Mouse (Mus musculus): ENCODE measurements around the gene Cd82.

Gene Cd82

DNA sequence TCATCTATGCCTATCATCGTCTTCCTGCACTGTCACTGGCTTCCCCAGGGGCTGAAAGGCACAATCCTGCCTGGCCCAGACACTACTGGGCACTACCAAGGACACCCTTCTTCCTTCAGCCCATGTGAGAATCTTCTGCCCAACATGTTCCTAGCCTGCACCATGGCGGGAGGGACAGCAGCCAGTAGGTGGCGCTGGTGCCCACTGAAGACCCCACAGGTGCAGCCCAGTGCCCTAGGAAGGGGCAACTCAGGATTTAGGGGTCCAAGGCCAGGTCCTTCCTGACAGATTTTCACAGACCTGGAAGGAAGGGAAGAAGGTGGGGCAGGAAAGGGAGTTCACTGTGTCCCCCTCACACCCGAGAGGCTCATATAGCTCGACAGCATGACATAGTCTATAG lies 47.7 kb downstream of the Cd82 start:
- DNase-seq (ENCODE audit: extremely low spot score): peak; percentile 66

DNA sequence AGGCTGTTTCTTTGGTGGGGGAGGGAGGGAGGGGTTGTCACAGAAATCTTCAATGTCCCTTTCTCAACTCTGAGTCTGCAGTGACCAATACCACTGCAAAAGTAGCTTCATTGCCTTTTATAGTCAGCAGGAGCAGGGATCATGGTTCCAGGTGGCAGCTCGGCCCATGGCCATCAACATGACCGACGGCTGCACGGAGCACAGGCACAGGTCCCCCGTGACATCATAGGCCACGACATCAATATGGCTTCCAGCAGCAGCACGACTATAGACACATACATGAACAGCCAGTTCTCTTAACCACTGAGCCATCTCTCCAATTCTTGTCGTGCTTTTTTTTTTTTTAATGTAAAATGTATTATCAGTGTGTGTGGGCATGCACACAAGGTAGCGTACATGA lies 48.8 kb downstream of the Cd82 start:
- DNase-seq (ENCODE audit: extremely low spot score): no peak

DNA sequence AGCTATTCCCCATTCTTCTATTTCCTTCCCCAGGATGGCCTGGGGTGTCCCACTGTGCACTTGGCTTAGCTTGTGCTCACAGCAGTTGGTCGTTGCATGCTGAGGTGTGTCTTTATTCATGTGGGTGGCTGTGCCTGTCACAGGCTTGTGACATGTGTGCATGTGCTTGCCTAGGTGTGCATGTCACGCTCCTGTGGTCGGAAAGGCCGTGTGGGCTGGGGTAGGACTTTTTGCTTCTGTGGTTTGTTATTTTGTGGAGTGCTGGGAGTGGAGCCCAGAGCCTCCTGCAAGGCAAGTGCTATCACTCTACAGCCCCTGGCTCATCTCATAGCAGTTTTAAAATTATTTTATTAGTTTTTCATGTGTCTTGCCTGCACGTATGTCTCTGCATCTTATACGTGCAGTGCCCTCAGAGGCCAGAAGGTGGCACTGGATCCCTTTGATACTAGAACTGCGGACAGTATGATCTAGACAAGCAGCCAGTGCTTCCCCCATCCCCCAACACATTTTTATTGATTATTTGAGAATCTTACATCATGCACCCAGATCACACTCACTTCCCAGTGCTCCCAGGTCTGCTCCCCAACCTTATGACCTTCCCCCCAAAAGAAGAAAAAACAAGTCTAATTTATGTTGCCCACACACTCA lies 49.4 kb downstream of the Cd82 start:
- peak; percentile 66 for DNase-seq (ENCODE audit: extremely low spot score)

DNA sequence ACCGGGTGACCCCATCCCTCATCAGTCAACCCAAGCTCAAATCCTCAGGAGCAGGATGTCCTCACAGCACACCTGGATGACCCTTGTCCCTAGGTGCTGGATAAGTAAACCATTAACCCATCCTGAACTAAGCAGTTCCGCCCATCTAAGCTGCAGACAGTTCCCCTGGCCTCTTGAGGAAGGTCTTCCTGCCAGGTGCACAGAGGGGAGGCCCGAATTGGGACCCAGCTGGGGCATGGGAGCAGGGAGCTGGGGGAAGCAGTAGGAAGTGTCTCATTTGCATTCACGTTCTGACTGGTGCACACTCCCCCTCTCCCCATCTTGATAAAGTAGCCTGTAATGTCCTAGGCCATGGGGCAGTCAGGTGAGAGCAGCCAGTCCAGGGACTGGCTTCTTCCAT lies 50.8 kb downstream of the Cd82 start:
- no peak for DNase-seq (ENCODE audit: extremely low spot score)

DNA sequence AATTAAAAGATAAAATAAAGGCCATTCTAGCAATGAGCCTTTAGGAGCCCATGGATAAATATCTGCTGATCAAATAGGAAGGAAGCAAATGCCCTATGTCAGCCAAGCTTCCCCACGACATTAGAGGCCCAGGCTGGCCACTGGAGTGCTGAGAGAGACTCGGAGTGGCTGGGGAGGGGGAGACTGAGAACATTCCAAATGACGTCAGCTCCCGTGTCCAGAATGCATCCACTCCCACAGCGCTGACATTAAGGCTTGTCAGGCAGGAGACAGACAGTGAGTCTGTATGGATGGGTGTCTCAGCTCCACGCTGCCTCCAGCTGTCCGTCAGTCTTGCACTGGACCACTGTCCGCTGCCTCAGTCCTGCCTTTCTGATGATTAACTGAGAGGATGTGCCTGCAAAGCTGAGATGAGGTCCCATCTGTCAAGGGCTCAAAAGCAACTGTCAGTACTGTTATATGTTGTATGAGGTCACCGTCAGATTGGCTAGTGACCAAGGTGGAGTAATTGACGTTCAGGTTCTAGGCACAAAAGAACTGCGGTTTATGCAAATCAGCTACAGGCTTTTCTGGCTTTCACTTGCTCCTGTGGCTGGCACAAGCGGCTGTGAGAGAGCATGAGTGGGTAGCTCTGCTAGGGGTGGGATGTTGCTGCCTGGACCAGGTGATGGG lies 51.9 kb downstream of the Cd82 start:
- DNase-seq (ENCODE audit: extremely low spot score): no peak

DNA sequence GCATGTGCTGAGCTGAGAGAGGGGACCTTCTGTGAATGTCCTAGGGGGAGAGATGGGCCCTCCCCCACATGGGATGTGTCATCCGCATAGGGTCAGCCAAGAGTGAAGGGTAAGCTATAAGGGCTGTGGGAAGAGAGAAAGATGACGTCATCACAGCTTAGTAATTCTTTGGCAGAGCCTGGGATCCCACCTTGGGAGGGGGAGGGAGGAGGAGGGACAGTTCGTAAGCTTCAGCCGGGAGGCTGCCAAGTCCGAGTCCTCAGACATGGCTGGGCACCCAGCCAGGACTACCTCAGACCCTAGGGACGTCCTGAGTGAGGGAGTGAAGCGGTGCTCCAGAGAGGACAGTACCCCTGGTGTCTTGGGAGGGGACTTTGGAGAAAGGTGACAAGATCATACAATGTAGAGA lies 57.9 kb downstream of the Cd82 start:
- no peak for DNase-seq (ENCODE audit: extremely low spot score)

DNA sequence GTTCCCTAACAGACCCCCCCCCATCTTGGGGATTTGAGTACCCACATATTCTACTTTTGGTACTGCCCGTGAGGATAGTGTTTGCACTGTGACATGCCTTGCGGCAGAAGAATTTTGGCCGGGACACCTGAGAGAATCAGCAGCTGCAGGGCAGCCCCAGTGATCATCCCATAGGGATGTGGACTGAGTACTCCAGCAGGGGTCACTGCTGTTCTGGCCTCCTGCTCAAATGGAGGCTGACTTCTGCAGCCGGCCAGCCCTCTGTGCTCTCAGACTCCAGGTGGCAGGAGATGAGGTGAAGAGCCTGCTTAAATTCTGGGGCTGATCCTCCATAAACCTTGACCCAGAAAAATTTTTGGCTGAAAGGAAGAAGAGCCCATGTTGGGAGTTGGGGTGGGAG lies 58.8 kb downstream of the Cd82 start:
- peak; percentile 28 for DNase-seq (ENCODE audit: extremely low spot score)

DNA sequence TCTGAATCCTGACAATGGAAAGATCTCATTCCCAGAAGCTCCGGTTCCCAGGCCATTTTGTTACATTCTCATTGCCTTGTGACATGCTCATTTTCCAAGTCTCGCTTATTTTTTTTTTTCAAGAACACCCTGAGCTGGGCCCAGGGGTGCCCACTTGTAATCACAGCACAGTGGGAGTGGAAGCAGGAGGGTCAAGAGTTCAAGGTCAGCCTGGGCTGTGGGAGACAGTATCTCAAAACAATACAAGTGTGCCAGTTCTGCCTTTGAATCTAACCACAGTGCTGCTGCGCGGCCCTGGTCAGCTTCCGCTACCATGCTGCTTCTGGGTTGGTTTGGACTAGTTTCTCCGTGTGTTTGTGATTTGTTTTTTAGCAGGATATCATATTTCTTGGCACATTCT lies 59.7 kb downstream of the Cd82 start:
- DNase-seq (ENCODE audit: extremely low spot score): no peak

DNA sequence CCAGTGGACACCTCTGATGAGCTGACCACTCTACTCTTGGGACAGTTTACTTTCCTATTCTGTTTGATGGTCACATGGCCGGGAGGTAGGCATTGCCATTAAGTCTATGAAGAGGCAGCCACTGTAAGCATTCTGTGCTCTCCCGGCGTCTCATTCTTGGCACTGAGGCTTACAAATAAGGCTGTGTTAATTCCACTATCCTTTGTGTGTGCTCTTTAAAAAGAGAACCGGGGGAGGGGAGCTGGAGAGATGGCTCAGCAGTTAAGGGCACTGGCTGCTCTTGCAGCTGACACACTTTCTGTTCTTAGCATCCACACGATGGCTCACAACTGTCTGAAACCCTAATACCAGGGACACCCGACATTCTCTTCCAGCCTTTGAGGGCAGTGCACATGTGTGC lies 71.7 kb downstream of the Cd82 start:
- DNase-seq (ENCODE audit: extremely low spot score): no peak

DNA sequence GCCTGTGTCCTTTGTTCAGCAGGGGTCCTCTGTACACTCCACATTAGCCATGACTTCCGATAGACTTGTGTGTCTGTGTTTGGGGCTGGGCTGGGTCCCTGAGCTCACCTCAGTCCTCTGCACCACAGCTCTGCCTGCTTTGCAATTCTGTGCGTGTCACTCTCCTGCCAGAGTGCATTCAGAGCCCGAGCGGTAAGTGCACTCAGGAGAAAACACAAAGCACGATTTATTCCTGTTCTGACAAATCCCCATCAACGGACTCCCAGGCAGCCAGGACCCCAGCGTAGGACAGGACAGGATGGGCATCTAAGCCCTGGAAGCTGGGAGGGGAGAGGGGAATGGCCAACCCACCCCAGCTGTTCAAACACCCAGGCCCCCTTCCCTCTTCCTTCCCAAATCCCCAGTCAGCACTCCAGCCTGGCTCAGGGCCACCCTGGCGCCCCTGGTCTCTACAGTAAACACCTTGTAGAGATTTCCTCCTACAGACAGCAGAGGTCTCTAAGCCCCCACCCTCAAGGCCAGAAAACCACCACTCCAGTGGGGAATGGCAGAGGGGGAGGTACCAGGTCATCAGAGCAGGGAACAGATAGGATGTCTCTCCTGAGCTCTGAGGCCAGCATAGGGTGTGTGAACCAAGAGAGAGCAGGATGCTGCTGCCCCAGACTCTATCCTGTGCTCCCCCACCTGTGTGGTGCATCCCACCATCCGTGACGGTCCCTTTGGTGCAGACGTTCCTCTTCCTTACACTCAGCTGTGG lies 72.6 kb downstream of the Cd82 start:
- DNase-seq (ENCODE audit: extremely low spot score): peak; percentile 24

DNA sequence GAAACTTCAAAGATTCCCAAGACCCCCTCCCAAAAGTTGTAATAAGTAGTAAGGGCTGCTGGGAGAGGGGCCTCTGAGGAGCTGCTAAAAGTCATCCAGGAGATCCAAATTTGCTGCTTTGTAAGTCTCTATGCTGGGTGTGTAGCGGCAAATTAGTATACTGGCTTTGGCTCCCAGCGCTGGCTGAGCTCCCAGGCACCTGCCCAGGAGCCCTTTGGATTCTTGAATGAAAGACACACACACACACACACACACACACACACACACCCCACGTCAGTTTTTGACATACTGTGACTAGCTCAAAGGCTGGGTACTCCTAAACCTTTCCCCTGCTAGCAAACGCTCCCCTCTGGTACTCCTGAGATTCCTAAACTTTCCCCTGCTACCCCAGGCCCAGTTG lies 76.0 kb downstream of the Cd82 start:
- no peak for DNase-seq (ENCODE audit: extremely low spot score)

DNA sequence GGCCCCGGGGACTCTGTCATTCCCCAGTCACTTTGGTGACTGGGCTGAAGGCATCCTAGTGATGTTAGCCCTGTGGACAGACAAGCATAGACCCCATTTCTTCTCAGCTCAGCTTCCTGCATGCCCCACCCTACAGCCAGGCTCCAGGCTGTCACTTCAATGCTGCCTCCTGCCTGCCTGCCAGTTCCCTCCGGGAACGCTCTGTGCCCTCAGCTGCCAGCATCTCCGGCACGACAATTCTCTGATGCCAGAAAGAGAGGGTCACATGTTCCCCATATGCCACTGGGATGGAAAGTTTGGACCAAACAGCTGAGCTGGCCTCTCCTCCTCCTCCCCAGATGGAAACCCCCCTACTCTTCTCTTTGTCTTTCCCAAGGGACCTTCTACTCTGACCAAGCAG lies 79.1 kb downstream of the Cd82 start:
- DNase-seq (ENCODE audit: extremely low spot score): no peak

DNA sequence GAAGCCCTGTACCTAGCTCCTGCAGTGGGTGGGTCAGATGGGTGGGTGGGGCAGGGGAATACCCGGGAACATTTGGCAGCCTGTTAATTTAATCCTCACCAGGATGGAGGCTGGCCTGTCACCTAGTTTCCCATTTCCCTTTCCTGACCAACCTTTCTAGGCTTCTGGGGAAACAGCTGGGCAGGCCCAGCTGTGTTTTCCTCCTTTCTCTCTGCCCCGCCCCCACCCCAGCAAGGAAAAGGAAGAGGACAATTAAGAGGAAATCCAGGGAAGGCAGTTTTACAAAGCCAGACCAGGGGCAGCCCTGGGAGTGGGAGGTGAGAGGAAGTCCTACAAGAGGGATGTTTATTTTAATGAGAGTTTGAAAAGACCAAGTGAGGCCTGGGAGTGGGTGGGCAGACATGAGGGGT lies 82.3 kb downstream of the Cd82 start:
- DNase-seq (ENCODE audit: extremely low spot score): no peak

DNA sequence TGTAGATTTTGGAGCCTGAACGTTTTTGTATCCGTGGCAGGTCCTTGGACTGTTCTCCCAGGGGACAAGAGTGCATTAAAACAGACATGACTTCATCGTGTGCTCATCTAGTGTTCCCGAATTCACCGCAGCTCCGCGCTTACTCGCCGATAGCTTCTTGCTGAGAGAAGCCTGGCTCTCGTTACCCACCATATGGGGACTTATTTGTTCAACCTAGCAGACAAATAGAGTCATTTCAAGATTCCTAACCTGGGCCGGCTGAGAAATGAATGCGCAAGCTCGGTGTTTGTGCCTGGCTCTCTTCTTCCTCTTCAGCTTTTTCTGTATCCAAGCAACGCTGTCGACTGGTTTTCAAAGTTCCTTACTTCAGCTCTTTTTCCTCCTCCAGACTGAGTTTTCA lies 85.1 kb downstream of the Cd82 start:
- DNase-seq (ENCODE audit: extremely low spot score): no peak

DNA sequence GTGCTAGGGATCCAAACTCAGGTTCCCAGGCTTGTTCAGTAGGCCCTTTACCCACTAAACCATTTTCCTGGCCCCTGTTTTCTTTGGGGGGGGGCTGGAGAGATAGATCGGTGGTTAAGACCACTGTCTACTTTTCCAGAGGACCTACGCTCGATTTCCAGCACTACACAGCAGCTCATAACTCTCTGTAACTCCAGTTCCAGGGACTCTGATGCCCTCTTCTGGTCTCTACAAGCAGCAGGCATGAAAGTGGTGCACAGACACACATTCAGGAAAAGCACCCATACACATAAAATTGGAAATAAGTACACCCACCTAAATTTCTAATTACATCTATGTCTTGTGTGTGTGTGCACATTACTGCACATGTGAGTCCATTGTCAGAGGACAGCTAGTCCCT lies 85.8 kb downstream of the Cd82 start:
- DNase-seq (ENCODE audit: extremely low spot score): no peak

DNA sequence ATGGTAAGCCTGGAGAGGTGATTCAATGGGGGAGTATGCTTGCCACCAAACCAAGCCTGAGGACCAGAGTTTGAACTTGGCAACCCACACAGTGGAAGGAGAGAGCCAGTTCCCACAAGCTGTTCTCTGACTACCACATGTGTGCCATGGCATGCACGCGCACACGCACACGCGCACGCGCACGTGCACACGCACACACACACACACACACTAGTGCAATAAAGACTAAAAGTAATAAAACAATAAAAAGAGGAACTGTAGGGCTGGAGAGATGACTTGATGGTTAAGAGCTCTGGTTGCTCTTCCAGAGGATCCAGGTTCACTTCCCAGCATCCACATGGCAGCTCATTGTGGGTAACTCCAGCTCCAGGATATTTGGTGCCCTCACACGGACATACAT lies 90.1 kb downstream of the Cd82 start:
- DNase-seq (ENCODE audit: extremely low spot score): no peak

DNA sequence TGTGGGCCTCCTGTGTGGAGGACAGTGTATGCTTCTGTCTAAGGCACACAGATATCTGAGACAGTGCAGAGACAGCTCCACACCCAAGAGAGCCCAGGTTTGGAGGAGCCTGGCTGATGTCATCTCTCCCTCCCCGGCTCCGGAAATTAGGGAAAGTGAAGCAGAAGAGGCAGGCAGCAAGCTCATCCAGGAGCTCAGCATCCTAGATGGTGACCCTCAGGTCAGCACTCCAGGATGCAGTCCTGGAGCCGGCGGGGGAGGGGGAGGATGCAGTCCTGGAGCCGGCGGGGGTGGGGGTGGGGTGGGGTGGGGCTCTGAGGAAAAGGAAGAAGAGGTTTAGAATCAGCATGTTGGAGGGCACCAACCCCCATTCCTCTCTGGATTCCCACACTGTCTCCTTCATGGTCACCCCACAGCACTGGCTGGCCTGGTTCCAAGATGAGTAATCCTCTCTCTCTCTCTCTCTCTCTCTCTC lies 90.8 kb downstream of the Cd82 start:
- DNase-seq (ENCODE audit: extremely low spot score): peak; percentile 19
